Mouse (Mus musculus) E14TG2a.4 (cell line): ENCODE data around the gene Abhd14b.

ENCODE experiments used
- H3K27me3 ChIP-seq: 2 replicates; pipeline ENCODE4 v1.6.1; 2014; ENCODE audit warnings: low read length, control low read depth; ENCODE audit not compliant: insufficient read depth
- H3K36me3 ChIP-seq: 2 replicates; pipeline ENCODE4 v1.6.1; 2014; ENCODE audit warnings: low read length, control low read depth; ENCODE audit not compliant: insufficient read depth
- H3K4me1 ChIP-seq: replicated peaks from 2 replicates; pipeline ENCODE4 v1.6.1; 2014; ENCODE audit warnings: low read depth, low read length, control low read depth
- H3K4me3 ChIP-seq: replicated peaks from 2 replicates; pipeline ENCODE4 v1.5.1; 2014; ENCODE audit warnings: mild to moderate bottlenecking, low read length
- H3K9me3 ChIP-seq: 2 replicates; pipeline ENCODE4 v1.6.1; 2014; ENCODE audit warnings: low read length, control low read depth
- CTCF ChIP-seq: conservative IDR thresholded peaks from 2 replicates; pipeline ENCODE4 v1.5.1; 2014; ENCODE audit warnings: low read length
- NANOG ChIP-seq: IDR thresholded peaks from 2 replicates; pipeline ENCODE4 v1.6.1; 2014; ENCODE audit warnings: borderline replicate concordance, low read length, mixed read lengths
- POU5F1 ChIP-seq: IDR thresholded peaks from 2 replicates; pipeline ENCODE4 v1.6.1; 2014; ENCODE audit warnings: low read length, borderline replicate concordance

The Abhd14b gene

GRCm38 (mm10) chr9:106461026-106461415 lies 13.8 kb downstream of the Abhd14b start:
- no peak overlapping the region; the same call in 1 of the 2 replicates for H3K4me3 ChIP-seq

GRCm38 (mm10) chr9:106461641-106462429 lies 14.6 kb downstream of the Abhd14b start:
- Histone ChIP-seq H3K4me1 (peaks cover 82% of the 10 kb centered on the region), H3K4me3 (no peak overlapping the region), H3K9me3 (no peaks in the 10 kb centered on the region), H3K36me3 (peaks cover 72% of the 10 kb centered on the region), H3K27me3 (peaks cover 15% of the 10 kb centered on the region)
- TF ChIP-seq NANOG (no peak), CTCF (no peak), POU5F1 (no peak)

More at GRCm38 (mm10) chr9:106461026-106461415, 13.8 kb downstream of the Abhd14b start:
- TF ChIP-seq POU5F1 (no peak), CTCF (no peak), NANOG (no peak)
- peaks cover 87% of the 10 kb centered on the region for H3K4me1 ChIP-seq
- H3K27me3 ChIP-seq: peaks cover 8% of the 10 kb centered on the region
- H3K9me3 ChIP-seq: no peaks in the 10 kb centered on the region
- H3K36me3 ChIP-seq: peaks cover 80% of the 10 kb centered on the region

- H3K4me1 ChIP-seq: peaks cover 76% of the 10 kb centered on the region
- TF ChIP-seq NANOG (no peak), POU5F1 (no peak)
- peaks cover 66% of the 10 kb centered on the region for H3K36me3 ChIP-seq
- H3K27me3 ChIP-seq: peaks cover 19% of the 10 kb centered on the region
- no peak overlapping the region for H3K4me3 ChIP-seq
- H3K9me3 ChIP-seq: no peaks in the 10 kb centered on the region
Measured at GRCm38 (mm10) chr9:106462430-106462800, 15.2 kb downstream of the Abhd14b start.

- Histone ChIP-seq H3K4me1 (peaks cover 67% of the 10 kb centered on the region), H3K9me3 (no peaks in the 10 kb centered on the region), H3K36me3 (peaks cover 56% of the 10 kb centered on the region), H3K27me3 (peaks cover 19% of the 10 kb centered on the region), H3K4me3 (peak overlapping the region; percentile 62)
- no peak for TF ChIP-seq NANOG
- TF ChIP-seq CTCF: no peak
- TF ChIP-seq POU5F1: no peak
Measured at GRCm38 (mm10) chr9:106463122-106464063, 16.1 kb downstream of the Abhd14b start.

GRCm38 (mm10) chr9:106464751-106465541 lies 17.7 kb downstream of the Abhd14b start:
- Histone ChIP-seq H3K36me3 (peaks cover 41% of the 10 kb centered on the region), H3K4me3 (peak overlapping the region; percentile 87), H3K27me3 (peaks cover 19% of the 10 kb centered on the region), H3K4me1 (peaks cover 61% of the 10 kb centered on the region), H3K9me3 (no peaks in the 10 kb centered on the region)
- TF ChIP-seq POU5F1 (no peak), NANOG (no peak), CTCF (no peak)

GRCm38 (mm10) chr9:106465571-106466200 lies 18.4 kb downstream of the Abhd14b start, which contains the start of gene Gpr62:
TSS of gene Gpr62 (minus strand) at chr9:106465938.
- TF ChIP-seq NANOG: no peak
- peaks cover 56% of the 10 kb centered on the region for H3K4me1 ChIP-seq
- H3K27me3 ChIP-seq: peaks cover 19% of the 10 kb centered on the region
- H3K36me3 ChIP-seq: peaks cover 34% of the 10 kb centered on the region
- H3K9me3 ChIP-seq: no peaks in the 10 kb centered on the region
- H3K4me3 ChIP-seq: peak within 1 kb of the TSS; percentile 87

- peaks cover 19% of the 10 kb centered on the region for H3K27me3 ChIP-seq
- H3K4me1 ChIP-seq: peaks cover 58% of the 10 kb centered on the region
- H3K36me3 ChIP-seq: peaks cover 25% of the 10 kb centered on the region
- H3K4me3 ChIP-seq: no peak overlapping the region
- no peaks in the 10 kb centered on the region for H3K9me3 ChIP-seq
- no peak for TF ChIP-seq CTCF
Measured at GRCm38 (mm10) chr9:106466721-106467120, 19.5 kb downstream of the Abhd14b start.
